Mouse (Mus musculus) brain, embryonic 18.5 days (tissue): Measurements from ENCODE around the gene Chad.

Experiments used
- DNase-seq: peaks from one replicate; pipeline ENCODE4 v3.0.0-alpha.2; 2012; ENCODE audit warnings: low read depth, low spot score

The Chad gene

GRCm38 (mm10) chr11:94565151-94565479 lies 268 bp downstream of the Chad start:
- DNase-seq = no peak

GRCm38 (mm10) chr11:94566534-94566933 lies 1.7 kb downstream of the Chad start:
- no peak for DNase-seq

- no peak for DNase-seq
Measured at GRCm38 (mm10) chr11:94567326-94567725, 2.5 kb downstream of the Chad start.

GRCm38 (mm10) chr11:94570612-94571011 lies 5.8 kb downstream of the Chad start:
- DNase-seq = no peak

- no peak for DNase-seq
Measured at GRCm38 (mm10) chr11:94571850-94572249, 7.0 kb downstream of the Chad start.

- no peak for DNase-seq
Measured at GRCm38 (mm10) chr11:94574560-94574959, 9.7 kb downstream of the Chad start.

GRCm38 (mm10) chr11:94575036-94575435 lies 10.2 kb downstream of the Chad start:
- no peak for DNase-seq

- no peak for DNase-seq
Measured at GRCm38 (mm10) chr11:94576361-94576760, 11.5 kb downstream of the Chad start.

- DNase-seq = no peak
Measured at GRCm38 (mm10) chr11:94580111-94580740, 15.4 kb downstream of the Chad start.

GRCm38 (mm10) chr11:94585091-94585490 lies 20.2 kb downstream of the Chad start:
- no peak for DNase-seq

GRCm38 (mm10) chr11:94587511-94587910 lies 22.7 kb downstream of the Chad start:
- DNase-seq = no peak

- no peak for DNase-seq
Measured at GRCm38 (mm10) chr11:94596311-94596852, 31.5 kb downstream of the Chad start.

- no peak for DNase-seq
Measured at GRCm38 (mm10) chr11:94597319-94597718, 32.5 kb downstream of the Chad start.

GRCm38 (mm10) chr11:94598437-94599120 lies 33.7 kb downstream of the Chad start:
- DNase-seq = no peak

GRCm38 (mm10) chr11:94600447-94600846 lies 35.6 kb downstream of the Chad start:
- DNase-seq = no peak

- no peak for DNase-seq
Measured at GRCm38 (mm10) chr11:94601321-94602281, 36.8 kb downstream of the Chad start, which contains the start of gene Acsf2. TSS of gene Acsf2 (minus strand) at chr11:94601871.

- no peak for DNase-seq
Measured at GRCm38 (mm10) chr11:94602356-94602955, 37.6 kb downstream of the Chad start.

GRCm38 (mm10) chr11:94610744-94611740 lies 46.2 kb downstream of the Chad start:
- no peak for DNase-seq

GRCm38 (mm10) chr11:94614603-94615002 lies 49.8 kb downstream of the Chad start:
- DNase-seq = no peak

- no peak for DNase-seq
Measured at GRCm38 (mm10) chr11:94615494-94615893, 50.6 kb downstream of the Chad start.
